Mouse (Mus musculus) intestine, postnatal 0 days (tissue): Measurements from ENCODE around the gene Dus3l. TPM values are rescaled to one million over a fixed set of nuclear protein-coding genes. Genes with fewer than 3 reads are reported as not detected.

Source experiments
- ATAC-seq: fragments of 200-750 bp; cut with Nextera tagmentation; 2 replicates; pipeline ENCODE4 v1.8.0; 2017; ENCODE audit warnings: mild to moderate bottlenecking, moderate TSS enrichment, moderate library complexity
- H3K27ac ChIP-seq: fragments of 300-500 bp; sonication (generic); 2 replicates; pipeline ENCODE4 v1.5.1; 2014; ENCODE audit warnings: mild to moderate bottlenecking, low read depth, low read length, moderate library complexity
- H3K27me3 ChIP-seq: fragments of 300-500 bp; sonication (generic); replicated peaks from 2 replicates; pipeline ENCODE4 v1.6.1; 2014; ENCODE audit warnings: low read length, mixed read lengths; ENCODE audit not compliant: control insufficient read depth, insufficient read depth
- H3K36me3 ChIP-seq: fragments of 300-500 bp; sonication (generic); 2 replicates; pipeline ENCODE4 v1.6.1; 2014; ENCODE audit warnings: mild to moderate bottlenecking, moderate library complexity; ENCODE audit not compliant: control insufficient read depth, insufficient read depth
- H3K4me1 ChIP-seq: fragments of 300-500 bp; sonication (generic); replicated peaks from 2 replicates; pipeline ENCODE4 v1.6.1; 2014; ENCODE audit warnings: antibody characterized with exemption, low read length, mixed read lengths; ENCODE audit not compliant: control insufficient read depth, insufficient read depth
- H3K4me2 ChIP-seq: fragments of 300-500 bp; sonication (generic); replicated peaks from 2 replicates; pipeline ENCODE4 v1.6.1; 2014; ENCODE audit warnings: low read depth, mild to moderate bottlenecking, moderate library complexity
- H3K4me3 ChIP-seq: fragments of 300-500 bp; sonication (generic); 2 replicates; pipeline ENCODE4 v1.5.1; 2014; ENCODE audit warnings: low read depth, low read length
- H3K9ac ChIP-seq: fragments of 300-500 bp; sonication (generic); 2 replicates; pipeline ENCODE4 v1.6.1; 2014; ENCODE audit warnings: mild to moderate bottlenecking, low read depth, low read length
- H3K9me3 ChIP-seq: fragments of 300-500 bp; sonication (generic); 2 replicates; pipeline ENCODE4 v1.6.1; 2016; ENCODE audit warnings: mixed run types; ENCODE audit not compliant: control insufficient read depth
- CTCF ChIP-seq: sonication (generic); IDR thresholded peaks from 2 replicates; pipeline ENCODE4 v1.5.1; 2016; ENCODE audit warnings: low read depth, mild to moderate bottlenecking, control low read depth, antibody characterized with exemption, moderate library complexity
- WGBS: fragments of 180-500 bp; shearing (Covaris S2); extraction: QIAGEN DNeasy Blood & Tissue Kit; methylation state at CpG from one replicate; pipeline ENCODE4 v1.1.7; 2014; 5-methylcytosine and 5-hydroxymethylcytosine counted together
- polyA plus RNA-seq: library from polyadenylated mRNA; unstranded; fragments of >200 nt; fragmentation: Nextera tagmentation; extraction: Ambion mirVana; gene quantifications from 2 replicates; pipeline ENCODE4 v1.2.1, GENCODE M21; 2015

Gene Dus3l
- polyA plus RNA-seq, 1 experiment from 2014 or later = 16.1 TPM

DNA sequence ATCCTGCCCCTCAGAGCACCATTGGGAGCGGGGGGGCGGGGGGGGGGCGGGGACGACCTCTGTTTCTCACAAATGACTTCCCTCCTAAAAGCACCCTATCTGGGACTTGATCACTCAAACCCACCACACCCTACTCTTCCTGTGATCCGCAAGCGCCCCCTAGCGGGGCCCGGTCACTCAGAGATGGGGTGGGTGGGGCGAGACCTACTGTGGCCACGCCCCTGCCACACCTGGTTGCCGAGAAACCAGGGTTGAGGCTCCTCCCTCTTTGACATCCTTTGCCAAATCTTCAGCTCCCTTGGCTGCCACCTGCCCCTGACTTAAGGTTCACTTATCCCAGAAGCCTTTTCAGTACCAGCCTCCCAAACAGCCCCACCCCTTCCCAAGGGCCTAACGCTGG lies 6.4 kb upstream of the Dus3l start:
- Histone ChIP-seq H3K4me1 (peaks cover 6% of the 10 kb centered on the region), H3K27me3 (0 out of 2 replicates have a peak, but pooled peaks cover 8% of the 10 kb centered on the region), H3K9ac (no peak overlapping the region), H3K4me2 (peak overlapping the region; percentile 98), H3K36me3 (no peaks in the 10 kb centered on the region), H3K9me3 (no peaks in the 10 kb centered on the region), H3K27ac (no peak overlapping the region), H3K4me3 (no peak overlapping the region)
- peak; percentile 29; the same call in 1 of the 2 replicates for ATAC-seq
- 6% methylated on average over 12 of the region's 12 CpGs for WGBS
- peak; percentile 77 for TF ChIP-seq CTCF

DNA sequence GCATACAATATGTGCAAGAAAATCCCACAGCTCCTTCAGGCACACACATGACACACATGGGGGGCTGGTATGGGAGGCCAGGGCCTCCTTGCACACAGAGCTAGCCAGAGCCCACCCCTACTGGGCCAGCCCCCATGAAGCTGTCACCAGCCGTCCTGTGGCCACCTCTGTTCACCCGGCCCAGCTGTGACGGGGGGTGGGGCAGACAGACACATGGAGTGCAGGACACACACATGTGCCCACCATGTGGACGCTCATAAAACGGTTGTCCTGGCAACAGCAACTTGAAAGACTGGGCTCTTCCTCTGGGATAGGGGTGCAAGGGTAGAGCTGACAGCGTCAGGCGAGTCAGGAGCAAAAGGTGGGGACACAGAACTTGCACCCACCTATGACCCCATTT lies 5.3 kb upstream of the Dus3l start:
- no peak for ATAC-seq
- no peak for TF ChIP-seq CTCF
- no peak overlapping the region for H3K9ac ChIP-seq
- 0 out of 2 replicates have a peak, but pooled peaks cover 7% of the 10 kb centered on the region for H3K27me3 ChIP-seq
- whole genome bisulfite sequencing = 69% methylated on average over 7 of the region's 7 CpGs
- no peaks in the 10 kb centered on the region for H3K36me3 ChIP-seq
- H3K4me2 ChIP-seq = no peak overlapping the region
- H3K27ac ChIP-seq = no peak overlapping the region
- H3K4me3 ChIP-seq = no peak overlapping the region
- H3K4me1 ChIP-seq = peaks cover 6% of the 10 kb centered on the region
- no peaks in the 10 kb centered on the region for H3K9me3 ChIP-seq

DNA sequence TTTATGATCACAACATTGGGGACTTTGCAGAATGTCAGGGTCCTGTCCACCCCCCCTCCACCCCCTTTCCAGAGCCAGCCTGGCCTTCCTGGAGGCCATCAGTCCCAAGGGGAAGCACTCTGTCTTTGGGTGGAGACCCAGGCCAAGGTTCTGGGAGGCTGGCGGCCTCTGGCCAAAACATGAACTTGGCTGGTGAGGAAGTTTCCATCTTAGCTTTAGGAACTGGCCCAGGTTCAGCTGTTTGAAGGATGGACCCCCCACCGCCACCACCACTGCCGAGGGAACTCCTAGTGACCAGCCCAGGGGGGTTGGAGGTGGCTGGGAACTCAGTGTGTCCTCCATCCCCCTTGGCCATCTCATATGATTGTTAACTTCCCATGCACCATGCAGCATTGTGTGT lies 3.5 kb upstream of the Dus3l start:
- no peak for ATAC-seq
- no peak for TF ChIP-seq CTCF
- H3K4me2 ChIP-seq = no peak overlapping the region
- no peak overlapping the region for H3K9ac ChIP-seq
- no peaks in the 10 kb centered on the region for H3K27me3 ChIP-seq
- no peak overlapping the region for H3K4me3 ChIP-seq
- WGBS = 68% methylated on average over 3 of the region's 3 CpGs
- H3K9me3 ChIP-seq = no peaks in the 10 kb centered on the region
- H3K36me3 ChIP-seq = no peaks in the 10 kb centered on the region
- peaks cover 10% of the 10 kb centered on the region for H3K4me1 ChIP-seq
- H3K27ac ChIP-seq = no peak overlapping the region

DNA sequence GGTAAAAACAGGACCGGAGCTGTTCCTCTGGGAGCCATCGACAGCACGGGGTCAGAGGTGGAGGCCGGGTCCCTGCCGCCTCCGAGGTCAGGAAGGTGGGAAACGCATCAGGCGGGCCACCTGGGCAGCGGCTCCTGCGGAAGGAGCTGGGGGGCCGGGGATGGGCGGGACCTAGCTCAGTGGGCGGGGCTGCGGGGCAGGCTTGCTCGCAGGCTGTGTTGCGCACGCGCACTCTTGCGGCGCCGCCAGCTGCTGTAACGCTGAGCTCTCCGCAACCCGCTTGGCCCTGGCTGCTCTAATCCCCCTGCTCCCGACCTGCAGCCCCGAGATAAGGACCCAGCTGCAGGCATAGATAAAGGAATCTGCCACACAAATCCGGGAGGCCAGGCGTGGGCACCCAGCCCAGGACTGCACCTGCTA lies 2.6 kb upstream of the Dus3l start:
- peaks cover 10% of the 10 kb centered on the region for H3K4me1 ChIP-seq
- peak overlapping the region; percentile 43 for H3K4me3 ChIP-seq
- peak; percentile 3 for ATAC-seq
- no peak for TF ChIP-seq CTCF
- H3K4me2 ChIP-seq = peak overlapping the region; percentile 82
- no peaks in the 10 kb centered on the region for H3K9me3 ChIP-seq
- under 1% methylated on average over 26 of the region's 28 CpGs for WGBS
- peaks cover 6% of the 10 kb centered on the region; the same call in 1 of the 2 replicates for H3K36me3 ChIP-seq
- H3K27ac ChIP-seq = peak overlapping the region; percentile 10; the same call in 1 of the 2 replicates
- no peaks in the 10 kb centered on the region for H3K27me3 ChIP-seq
- H3K9ac ChIP-seq = peak overlapping the region; percentile 37; the same call in 1 of the 2 replicates

DNA sequence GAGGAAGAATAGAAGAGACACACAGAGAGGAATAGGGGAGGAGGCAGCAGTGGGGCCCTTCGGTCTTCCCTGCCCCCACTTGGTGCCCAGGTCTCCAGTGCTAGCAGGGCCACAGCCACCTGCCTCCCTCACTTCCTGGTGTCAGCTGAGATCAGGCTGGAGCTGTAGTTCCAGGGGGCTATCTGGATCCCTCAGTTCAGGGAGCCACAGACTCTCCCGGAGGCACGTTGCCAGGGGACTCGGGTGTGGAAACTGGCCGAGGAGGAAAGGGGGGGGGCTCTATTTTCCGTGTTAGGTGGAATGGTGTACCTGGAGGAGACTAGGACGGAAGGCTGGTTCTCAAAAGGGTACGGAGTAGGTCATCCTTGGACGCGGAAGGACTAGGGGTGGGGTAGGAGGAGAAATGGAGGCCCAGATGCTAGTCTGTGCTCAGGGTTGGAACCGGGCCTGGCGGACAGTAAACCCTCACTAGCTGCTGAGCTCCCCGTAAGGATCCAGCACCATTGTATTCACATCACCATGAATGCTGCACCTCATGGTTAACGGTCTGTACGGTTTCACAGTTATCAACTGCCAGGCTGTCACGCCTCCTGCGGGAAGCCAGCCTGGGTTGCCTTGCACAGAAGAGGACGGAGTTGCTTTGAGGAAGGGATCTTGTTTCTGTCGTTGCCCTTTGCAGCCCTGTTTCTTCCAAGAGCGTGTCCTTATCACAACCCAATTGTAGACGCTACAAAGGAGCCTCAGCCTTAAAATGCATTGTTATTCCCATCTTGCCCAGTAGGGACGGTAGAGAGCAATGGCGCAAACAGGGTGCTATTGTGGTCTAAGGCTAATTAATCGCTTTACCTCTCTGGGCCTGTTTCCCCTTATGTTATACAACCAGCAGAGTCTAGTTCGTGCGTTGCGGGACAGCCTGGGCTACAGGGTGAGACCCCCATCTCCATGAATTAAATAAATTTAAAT lies 1.5 kb upstream of the Dus3l start:
- 35% methylated on average over 27 of the region's 27 CpGs for WGBS
- TF ChIP-seq CTCF = peak; percentile 100
- no peak for ATAC-seq

DNA sequence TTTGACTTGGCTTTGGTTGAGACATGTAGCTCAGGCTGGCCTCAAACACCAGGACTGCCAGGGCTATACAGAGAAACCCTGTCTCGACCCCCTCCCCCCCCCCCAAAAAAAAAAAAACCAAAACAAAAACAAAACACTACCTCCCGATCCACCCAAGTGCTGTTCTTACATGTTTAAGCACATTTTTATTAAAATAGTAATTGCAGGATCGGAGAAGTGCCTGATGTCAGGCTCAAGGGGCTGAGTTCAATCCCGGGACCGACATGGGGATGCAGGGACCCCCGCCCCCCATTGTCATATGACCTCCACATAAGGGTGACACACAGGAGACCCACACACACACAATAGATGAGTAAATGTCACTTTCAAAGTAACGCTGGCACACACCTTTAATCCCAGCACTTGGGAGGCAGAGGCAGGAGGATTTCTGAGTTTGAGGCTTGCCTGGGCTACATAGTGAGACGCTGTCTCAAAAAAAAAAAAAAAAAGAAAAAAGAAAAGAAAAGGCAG lies 761 bp upstream of the Dus3l start:
- Histone ChIP-seq H3K4me2 (peak overlapping the region; percentile 70), H3K27ac (no peak overlapping the region), H3K9me3 (no peaks in the 10 kb centered on the region), H3K4me1 (0 out of 2 replicates have a peak, but pooled peaks cover 4% of the 10 kb centered on the region), H3K36me3 (peaks cover 22% of the 10 kb centered on the region), H3K27me3 (no peaks in the 10 kb centered on the region), H3K9ac (no peak overlapping the region), H3K4me3 (peak overlapping the region; percentile 75; the same call in 1 of the 2 replicates)
- 73% methylated on average over 8 of the region's 8 CpGs for WGBS
- ATAC-seq = no peak
- no peak for TF ChIP-seq CTCF

More for the DNA sequence above, 1.5 kb upstream of the Dus3l start:
- H3K9me3 ChIP-seq = no peaks in the 10 kb centered on the region
- peaks cover 15% of the 10 kb centered on the region for H3K36me3 ChIP-seq
- no peaks in the 10 kb centered on the region for H3K27me3 ChIP-seq
- no peak overlapping the region; the same call in 1 of the 2 replicates for H3K27ac ChIP-seq
- H3K9ac ChIP-seq = no peak overlapping the region
- H3K4me1 ChIP-seq = 0 out of 2 replicates have a peak, but pooled peaks cover 4% of the 10 kb centered on the region
- no peak overlapping the region for H3K4me3 ChIP-seq
- H3K4me2 ChIP-seq = peak overlapping the region; percentile 82
